Mouse (Mus musculus) limb, embryonic 12.5 days (tissue): ENCODE data around the gene Kcnk3. TPM values are rescaled to one million over a fixed set of nuclear protein-coding genes. Genes with fewer than 3 reads are reported as not detected.

Experiments
- ATAC-seq: fragments of 200-750 bp; cut with Nextera tagmentation; 2 replicates; pipeline ENCODE4 v1.8.0; 2017; ENCODE audit warnings: low read depth, moderate TSS enrichment; ENCODE audit not compliant: insufficient number of reproducible peaks, insufficient read depth, low FRiP score, low TSS enrichment
- H3K27ac ChIP-seq: fragments of 300-500 bp; sonication (generic); 2 replicates; pipeline ENCODE4 v1.5.1; 2016; ENCODE audit warnings: mild to moderate bottlenecking, moderate library complexity
- H3K27me3 ChIP-seq: fragments of 300-500 bp; sonication (generic); 2 replicates; pipeline ENCODE4 v1.6.1; 2016; ENCODE audit warnings: mild to moderate bottlenecking, moderate library complexity
- H3K36me3 ChIP-seq: fragments of 300-500 bp; sonication (generic); 2 replicates; pipeline ENCODE4 v1.6.1; 2016; ENCODE audit warnings: mild to moderate bottlenecking, moderate library complexity
- H3K4me1 ChIP-seq: fragments of 300-500 bp; sonication (generic); replicated peaks from 2 replicates; pipeline ENCODE4 v1.6.1; 2016
- H3K4me2 ChIP-seq: fragments of 300-500 bp; sonication (generic); 2 replicates; pipeline ENCODE4 v1.6.1; 2016; ENCODE audit warnings: mild to moderate bottlenecking, moderate library complexity
- H3K4me3 ChIP-seq: fragments of 300-500 bp; sonication (generic); replicated peaks from 2 replicates; pipeline ENCODE4 v1.5.1; 2016; ENCODE audit warnings: mild to moderate bottlenecking
- H3K9ac ChIP-seq: fragments of 300-500 bp; sonication (generic); replicated peaks from 2 replicates; pipeline ENCODE4 v1.6.1; 2016; ENCODE audit warnings: mild to moderate bottlenecking, moderate library complexity
- H3K9me3 ChIP-seq: fragments of 300-500 bp; sonication (generic); 2 replicates; pipeline ENCODE4 v1.6.1; 2016; ENCODE audit warnings: mild to moderate bottlenecking, moderate library complexity
- WGBS: fragments of 180-500 bp; shearing (Covaris S2); methylation state at CpG from one replicate; pipeline ENCODE4 v1.1.7; 2016; 5-methylcytosine and 5-hydroxymethylcytosine counted together
- polyA plus RNA-seq: library from polyadenylated mRNA; unstranded; fragments of >200 nt; fragmentation: Nextera tagmentation; extraction: Ambion mirVana; gene quantifications from 2 replicates; pipeline ENCODE4 v1.2.1, GENCODE M21; 2016

Kcnk3 gene
- polyA plus RNA-seq, 1 experiment from 2014 or later, result 0.30 TPM

- no peak overlapping the region for H3K9ac ChIP-seq
- H3K36me3 ChIP-seq, result no peaks in the 10 kb centered on the region
- no peaks in the 10 kb centered on the region for H3K9me3 ChIP-seq
- no peak overlapping the region for H3K4me2 ChIP-seq
- no peak overlapping the region for H3K27ac ChIP-seq
- no peak overlapping the region for H3K4me3 ChIP-seq
- H3K27me3 ChIP-seq, result no peaks in the 10 kb centered on the region
- no peak for ATAC-seq
- H3K4me1 ChIP-seq, result no peaks in the 10 kb centered on the region
- WGBS, result 88% methylated on average over 1 of the region's 1 CpGs
These were observed 19.5 kb upstream of the Kcnk3 start for GRCm38 (mm10) chr5:30568479-30568878.

- Histone ChIP-seq H3K9ac (no peak overlapping the region), H3K4me3 (no peak overlapping the region), H3K4me1 (no peaks in the 10 kb centered on the region), H3K4me2 (no peak overlapping the region), H3K27me3 (no peaks in the 10 kb centered on the region), H3K27ac (no peak overlapping the region), H3K9me3 (peaks cover 7% of the 10 kb centered on the region; the same call in 1 of the 2 replicates), H3K36me3 (no peaks in the 10 kb centered on the region)
- 71% methylated on average over 5 of the region's 5 CpGs for WGBS
- no peak for ATAC-seq
These were observed 16.1 kb upstream of the Kcnk3 start for GRCm38 (mm10) chr5:30571820-30572219.

- Histone ChIP-seq H3K36me3 (no peaks in the 10 kb centered on the region), H3K4me3 (no peak overlapping the region), H3K27me3 (no peaks in the 10 kb centered on the region), H3K4me2 (no peak overlapping the region), H3K9me3 (peaks cover 7% of the 10 kb centered on the region; the same call in 1 of the 2 replicates), H3K27ac (no peak overlapping the region), H3K9ac (no peak overlapping the region), H3K4me1 (no peaks in the 10 kb centered on the region)
- 90% methylated on average over 8 of the region's 8 CpGs for WGBS
- no peak for ATAC-seq
These were observed 13.6 kb upstream of the Kcnk3 start for GRCm38 (mm10) chr5:30574367-30574766.

- Histone ChIP-seq H3K9me3 (peaks cover 7% of the 10 kb centered on the region; the same call in 1 of the 2 replicates), H3K4me1 (no peaks in the 10 kb centered on the region), H3K27ac (no peak overlapping the region), H3K4me2 (no peak overlapping the region), H3K27me3 (no peaks in the 10 kb centered on the region), H3K4me3 (no peak overlapping the region), H3K36me3 (no peaks in the 10 kb centered on the region), H3K9ac (no peak overlapping the region)
- WGBS, result 80% methylated on average over 7 of the region's 7 CpGs
- no peak for ATAC-seq
These were observed 11.7 kb upstream of the Kcnk3 start for GRCm38 (mm10) chr5:30576233-30576632.

GRCm38 (mm10) chr5:30577251-30577650, 10.7 kb upstream of the Kcnk3 start:
- H3K4me1 ChIP-seq, result no peaks in the 10 kb centered on the region
- no peaks in the 10 kb centered on the region for H3K36me3 ChIP-seq
- no peaks in the 10 kb centered on the region for H3K27me3 ChIP-seq
- H3K4me3 ChIP-seq, result no peak overlapping the region
- H3K9me3 ChIP-seq, result peaks cover 7% of the 10 kb centered on the region; the same call in 1 of the 2 replicates
- 59% methylated on average over 9 of the region's 9 CpGs for WGBS
- ATAC-seq, result no peak
- no peak overlapping the region for H3K4me2 ChIP-seq
- H3K9ac ChIP-seq, result no peak overlapping the region
- H3K27ac ChIP-seq, result no peak overlapping the region

GRCm38 (mm10) chr5:30577654-30578310, 10.2 kb upstream of the Kcnk3 start:
- peaks cover 7% of the 10 kb centered on the region; the same call in 1 of the 2 replicates for H3K9me3 ChIP-seq
- H3K4me1 ChIP-seq, result no peaks in the 10 kb centered on the region
- WGBS, result 81% methylated on average over 12 of the region's 12 CpGs
- no peaks in the 10 kb centered on the region for H3K27me3 ChIP-seq
- no peak overlapping the region for H3K4me2 ChIP-seq
- no peak overlapping the region for H3K27ac ChIP-seq
- no peaks in the 10 kb centered on the region for H3K36me3 ChIP-seq
- no peak for ATAC-seq
- H3K4me3 ChIP-seq, result no peak overlapping the region
- H3K9ac ChIP-seq, result no peak overlapping the region

GRCm38 (mm10) chr5:30578445-30579080, 9.4 kb upstream of the Kcnk3 start:
- WGBS, result 75% methylated on average over 6 of the region's 6 CpGs
- Histone ChIP-seq H3K9me3 (peaks cover 7% of the 10 kb centered on the region; the same call in 1 of the 2 replicates), H3K27ac (no peak overlapping the region)

GRCm38 (mm10) chr5:30580725-30581124, 7.2 kb upstream of the Kcnk3 start:
- H3K4me2 ChIP-seq, result no peak overlapping the region
- no peaks in the 10 kb centered on the region for H3K9me3 ChIP-seq
- no peaks in the 10 kb centered on the region for H3K36me3 ChIP-seq
- no peaks in the 10 kb centered on the region for H3K4me1 ChIP-seq
- no peak overlapping the region for H3K9ac ChIP-seq
- no peak for ATAC-seq
- H3K27me3 ChIP-seq, result peaks cover 13% of the 10 kb centered on the region
- H3K27ac ChIP-seq, result no peak overlapping the region
- no peak overlapping the region for H3K4me3 ChIP-seq
- 23% methylated on average over 6 of the region's 6 CpGs for WGBS

More at GRCm38 (mm10) chr5:30578445-30579080, 9.4 kb upstream of the Kcnk3 start:
- H3K4me2 ChIP-seq, result no peak overlapping the region
- peaks cover 2% of the 10 kb centered on the region for H3K27me3 ChIP-seq
- H3K4me3 ChIP-seq, result no peak overlapping the region
- ATAC-seq, result no peak
- H3K36me3 ChIP-seq, result no peaks in the 10 kb centered on the region
- no peaks in the 10 kb centered on the region for H3K4me1 ChIP-seq
- no peak overlapping the region for H3K9ac ChIP-seq

GRCm38 (mm10) chr5:30582017-30582416, 6.0 kb upstream of the Kcnk3 start:
- no peak overlapping the region for H3K9ac ChIP-seq
- no peak overlapping the region for H3K27ac ChIP-seq
- no peak overlapping the region for H3K4me3 ChIP-seq
- peaks cover 26% of the 10 kb centered on the region for H3K27me3 ChIP-seq
- no peaks in the 10 kb centered on the region for H3K36me3 ChIP-seq
- H3K9me3 ChIP-seq, result no peaks in the 10 kb centered on the region
- no peaks in the 10 kb centered on the region for H3K4me1 ChIP-seq
- H3K4me2 ChIP-seq, result no peak overlapping the region
- ATAC-seq, result no peak
- WGBS, result 79% methylated on average over 5 of the region's 5 CpGs

- Histone ChIP-seq H3K27ac (no peak overlapping the region), H3K9ac (no peak overlapping the region)
- 80% methylated on average over 3 of the region's 3 CpGs for WGBS
These were observed 1.4 kb upstream of the Kcnk3 start for GRCm38 (mm10) chr5:30586616-30587015.

GRCm38 (mm10) chr5:30587101-30587500, 869 bp upstream of the Kcnk3 start:
- Histone ChIP-seq H3K36me3 (no peaks in the 10 kb centered on the region), H3K4me2 (no peak overlapping the region), H3K9ac (no peak overlapping the region), H3K4me3 (no peak overlapping the region), H3K4me1 (peaks cover 14% of the 10 kb centered on the region), H3K9me3 (no peaks in the 10 kb centered on the region), H3K27ac (no peak overlapping the region), H3K27me3 (peaks cover 77% of the 10 kb centered on the region)
- no peak for ATAC-seq
- WGBS, result 25% methylated on average over 2 of the region's 2 CpGs

More at GRCm38 (mm10) chr5:30586616-30587015, 1.4 kb upstream of the Kcnk3 start:
- H3K36me3 ChIP-seq, result no peaks in the 10 kb centered on the region
- H3K9me3 ChIP-seq, result no peaks in the 10 kb centered on the region
- peaks cover 72% of the 10 kb centered on the region for H3K27me3 ChIP-seq
- H3K4me2 ChIP-seq, result no peak overlapping the region
- no peak overlapping the region for H3K4me3 ChIP-seq
- H3K4me1 ChIP-seq, result peaks cover 14% of the 10 kb centered on the region
- ATAC-seq, result no peak
